Mouse (Mus musculus) hindbrain, postnatal 0 days (tissue): ENCODE results near the gene Dclre1a. TPM values are rescaled to one million over a fixed set of nuclear protein-coding genes. Genes with fewer than 3 reads are reported as not detected.

ENCODE experiments used
- ATAC-seq: fragments of 200-750 bp; cut with Nextera tagmentation; 2 replicates; pipeline ENCODE4 v1.8.0; 2017; ENCODE audit warnings: mild to moderate bottlenecking, moderate TSS enrichment, moderate library complexity
- DNase-seq: peaks from one replicate; pipeline ENCODE4 v3.0.0-alpha.2; 2015; ENCODE audit warnings: low spot score
- H3K27ac ChIP-seq: fragments of 300-500 bp; sonication (generic); 2 replicates; pipeline ENCODE4 v1.5.1; 2014; ENCODE audit warnings: mild to moderate bottlenecking
- H3K27me3 ChIP-seq: fragments of 300-500 bp; sonication (generic); 2 replicates; pipeline ENCODE4 v1.6.1; 2014; ENCODE audit warnings: low read length, mixed read lengths; ENCODE audit not compliant: insufficient read depth
- H3K36me3 ChIP-seq: fragments of 300-500 bp; sonication (generic); 2 replicates; pipeline ENCODE4 v1.6.1; 2014; ENCODE audit warnings: low read length, mixed read lengths; ENCODE audit not compliant: insufficient read depth
- H3K4me1 ChIP-seq: fragments of 300-500 bp; sonication (generic); 2 replicates; pipeline ENCODE4 v1.6.1; 2014; ENCODE audit warnings: antibody characterized with exemption, low read length, mixed read lengths; ENCODE audit not compliant: insufficient read depth
- H3K4me2 ChIP-seq: fragments of 300-500 bp; sonication (generic); 2 replicates; pipeline ENCODE4 v1.6.1; 2014; ENCODE audit warnings: low read depth, mild to moderate bottlenecking, low read length, moderate library complexity, mixed read lengths
- H3K4me3 ChIP-seq: fragments of 300-500 bp; sonication (generic); 2 replicates; pipeline ENCODE4 v1.5.1; 2014; ENCODE audit warnings: low read length
- H3K9ac ChIP-seq: fragments of 300-500 bp; sonication (generic); replicated peaks from 2 replicates; pipeline ENCODE4 v1.6.1; 2014; ENCODE audit warnings: mild to moderate bottlenecking, low read length, moderate library complexity, mixed read lengths
- H3K9me3 ChIP-seq: fragments of 300-500 bp; sonication (generic); 2 replicates; pipeline ENCODE4 v1.6.1; 2016; ENCODE audit warnings: low read length, mixed read lengths
- CTCF ChIP-seq: IDR thresholded peaks from 2 replicates; pipeline ENCODE4 v1.5.1; 2016; ENCODE audit warnings: antibody characterized with exemption, control low read depth, low read depth
- WGBS: fragments of 180-500 bp; shearing (Covaris S2); extraction: QIAGEN DNeasy Blood & Tissue Kit; methylation state at CpG from one replicate; pipeline ENCODE4 v1.1.7; 2014; 5-methylcytosine and 5-hydroxymethylcytosine counted together
- polyA plus RNA-seq: library from polyadenylated mRNA; unstranded; fragments of >200 nt; fragmentation: Nextera tagmentation; extraction: Ambion mirVana; gene quantifications from 2 replicates; pipeline ENCODE4 v1.2.1, GENCODE M21; 2015
- total RNA-seq: library from RNA; depleted of rRNA; stranded (reverse); fragments of >200 nt; gene quantifications from 2 replicates; pipeline ENCODE4 v1.2.3, GENCODE M21; 2014; rRNA removed

Gene Dclre1a
- total RNA-seq (6.0 and 6.6 TPM in 2 replicates), polyA plus RNA-seq (11.6 and 12.1 TPM in 2 replicates)

DNA sequence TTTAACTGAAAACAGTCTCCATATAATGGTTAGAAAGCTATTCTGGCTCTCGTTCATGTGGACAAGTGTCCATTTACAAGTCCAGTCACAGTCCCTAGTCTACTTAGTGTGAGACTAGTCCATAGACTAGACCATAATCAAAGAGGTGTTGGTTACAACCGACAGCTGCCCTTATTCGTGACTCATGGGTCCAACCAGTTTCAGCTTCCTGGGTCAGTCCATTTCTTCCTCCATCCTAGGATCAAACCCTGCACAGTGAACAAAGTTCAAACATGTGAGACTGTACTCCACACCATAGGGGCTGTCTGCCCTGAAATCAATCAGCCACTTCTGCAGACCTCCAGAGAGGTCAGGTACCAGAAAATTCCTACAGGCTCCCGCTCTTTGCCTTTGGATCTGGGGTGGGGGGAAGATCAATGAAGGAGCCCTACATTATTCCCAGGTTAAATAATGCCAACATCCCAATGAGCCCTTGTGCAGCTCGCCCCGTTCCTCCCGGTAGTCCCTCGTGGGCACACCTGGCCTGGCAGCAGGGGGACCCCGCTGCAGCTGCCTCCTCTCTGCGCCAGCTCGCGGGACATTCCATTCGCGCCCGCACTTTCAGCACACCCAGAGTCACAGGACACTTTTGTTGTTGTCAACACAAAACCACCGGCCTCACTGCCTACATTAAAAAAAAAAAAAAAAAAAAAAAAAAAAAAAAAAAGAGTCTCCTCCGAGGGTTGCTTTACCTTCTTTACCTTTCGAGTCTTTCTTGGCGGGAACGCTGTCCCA lies at the start of gene Dclre1a:
Gene Dclre1a, minus strand, starts transcription at position 767 of the 774 bp plus-strand sequence.
- H3K4me2 ChIP-seq: peak within 1 kb of the TSS; percentile 73
- DNase-seq: no peak
- peak within 1 kb of the TSS; percentile 84 for H3K4me3 ChIP-seq
- H3K36me3 ChIP-seq: peaks cover 11% of the 10 kb centered on the region
- peak; percentile 68 for ATAC-seq
- H3K27me3 ChIP-seq: no peaks in the 10 kb centered on the region
- H3K9ac ChIP-seq: peak within 1 kb of the TSS; percentile 98
- TF ChIP-seq CTCF: peak; percentile 46
- WGBS: 10% methylated on average over 20 of the region's 20 CpGs
- H3K4me1 ChIP-seq: peaks cover 6% of the 10 kb centered on the region
- no peaks in the 10 kb centered on the region for H3K9me3 ChIP-seq
- H3K27ac ChIP-seq: peak within 1 kb of the TSS; percentile 93

DNA sequence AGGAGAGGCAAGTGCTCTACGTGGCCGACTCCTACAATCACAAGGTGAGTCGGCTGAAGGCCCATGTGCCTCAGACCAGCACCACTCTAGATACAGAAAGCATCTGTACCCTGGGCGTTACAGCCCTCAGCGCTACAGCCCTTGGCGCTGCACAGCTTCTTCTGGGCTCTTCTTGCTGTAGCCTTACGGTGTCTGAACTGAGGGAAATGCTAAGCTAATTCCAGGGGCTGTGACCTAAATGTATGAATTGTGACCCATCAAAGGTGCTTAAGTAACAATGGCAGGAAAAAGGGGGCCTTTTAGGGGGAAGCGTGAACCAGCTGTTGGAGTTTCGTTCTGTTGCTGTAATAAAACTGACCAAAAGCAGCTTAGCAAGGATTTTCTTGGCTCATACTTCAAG lies 44.5 kb upstream of the Dclre1a start:
- peaks cover 35% of the 10 kb centered on the region for H3K36me3 ChIP-seq

DNA sequence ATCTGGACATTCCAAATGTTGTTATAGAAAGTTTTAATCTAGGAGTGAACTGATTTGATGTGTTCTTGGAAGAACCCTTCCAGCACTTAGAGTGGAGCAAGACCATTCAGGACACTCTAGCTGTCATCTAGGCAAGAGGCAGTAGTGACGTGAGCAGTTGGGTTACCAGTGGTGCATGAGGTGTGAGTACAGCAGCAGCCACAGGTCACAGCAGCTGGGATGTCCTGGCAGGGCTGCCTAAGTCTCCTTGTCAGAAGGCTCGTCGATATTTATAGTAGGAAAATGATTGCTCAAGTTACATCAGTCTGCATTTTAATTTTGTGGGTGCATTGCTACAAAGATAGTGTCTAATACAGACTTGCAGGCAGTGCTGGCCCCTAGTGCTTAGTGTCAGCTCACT lies 42.2 kb upstream of the Dclre1a start:
- TF ChIP-seq CTCF: no peak
- Histone ChIP-seq H3K4me3 (no peak overlapping the region), H3K9me3 (no peaks in the 10 kb centered on the region), H3K9ac (no peak overlapping the region), H3K4me1 (no peaks in the 10 kb centered on the region), H3K4me2 (no peak overlapping the region), H3K27ac (no peak overlapping the region), H3K27me3 (no peaks in the 10 kb centered on the region), H3K36me3 (peaks cover 26% of the 10 kb centered on the region)
- no peak for DNase-seq
- ATAC-seq: no peak
- WGBS: 91% methylated on average over 3 of the region's 3 CpGs

More for the DNA sequence above, 44.5 kb upstream of the Dclre1a start:
- no peaks in the 10 kb centered on the region for H3K4me1 ChIP-seq
- no peaks in the 10 kb centered on the region for H3K27me3 ChIP-seq
- WGBS: 91% methylated on average over 9 of the region's 9 CpGs
- H3K9ac ChIP-seq: no peak overlapping the region
- H3K27ac ChIP-seq: no peak overlapping the region
- DNase-seq: no peak
- no peak overlapping the region for H3K4me3 ChIP-seq
- no peak for ATAC-seq
- no peak for TF ChIP-seq CTCF
- H3K9me3 ChIP-seq: no peaks in the 10 kb centered on the region
- H3K4me2 ChIP-seq: no peak overlapping the region

DNA sequence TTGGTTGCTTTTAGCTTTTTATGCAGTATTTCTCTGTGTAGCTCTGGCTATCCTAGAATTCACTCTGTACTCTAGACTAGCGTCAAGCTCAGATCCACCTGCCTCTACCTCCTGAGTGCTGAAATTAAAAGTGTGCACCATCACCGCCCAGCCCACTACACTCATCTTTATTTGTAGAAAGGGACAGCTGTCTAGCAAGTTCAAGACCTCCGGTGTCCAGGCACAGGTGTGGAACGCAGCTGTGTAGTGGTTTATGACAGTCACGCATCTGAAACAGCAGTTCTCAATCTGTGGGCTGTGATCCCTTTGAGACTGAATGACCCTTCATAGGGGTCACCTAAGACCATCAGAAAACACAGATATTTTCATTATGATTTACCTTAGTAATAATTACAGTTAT lies 41.4 kb upstream of the Dclre1a start:
- no peak overlapping the region for H3K4me2 ChIP-seq
- peaks cover 19% of the 10 kb centered on the region; the same call in 1 of the 2 replicates for H3K36me3 ChIP-seq
- WGBS: 98% methylated on average over 5 of the region's 5 CpGs

DNA sequence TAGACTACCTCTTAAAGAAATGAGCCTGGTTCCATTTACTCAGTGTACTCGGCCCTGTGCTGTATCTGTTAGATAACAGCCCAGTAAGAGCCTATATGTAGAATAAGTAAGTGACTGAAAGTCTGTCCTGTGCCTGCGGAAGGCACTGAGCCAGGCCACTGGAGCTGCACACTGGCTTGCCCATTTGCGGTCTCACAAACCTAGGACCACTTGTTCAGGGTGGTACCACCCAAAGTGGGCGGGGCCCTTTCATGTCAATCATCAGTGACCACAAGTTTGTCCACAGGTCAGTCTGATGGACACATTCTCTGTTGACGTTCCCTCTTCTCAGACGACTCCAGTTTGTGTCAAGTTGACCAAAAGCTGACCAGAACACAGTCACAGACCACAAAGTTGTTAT lies 41.0 kb upstream of the Dclre1a start:
- DNase-seq: no peak
- WGBS: 92% methylated on average over 6 of the region's 6 CpGs
- H3K4me1 ChIP-seq: no peaks in the 10 kb centered on the region
- no peak for ATAC-seq
- H3K27ac ChIP-seq: no peak overlapping the region
- H3K4me3 ChIP-seq: no peak overlapping the region
- no peak overlapping the region for H3K9ac ChIP-seq
- H3K9me3 ChIP-seq: no peaks in the 10 kb centered on the region
- H3K36me3 ChIP-seq: peaks cover 19% of the 10 kb centered on the region; the same call in 1 of the 2 replicates
- no peaks in the 10 kb centered on the region for H3K27me3 ChIP-seq
- no peak for TF ChIP-seq CTCF
- H3K4me2 ChIP-seq: no peak overlapping the region

More for the DNA sequence above, 41.4 kb upstream of the Dclre1a start:
- no peak for TF ChIP-seq CTCF
- H3K4me1 ChIP-seq: no peaks in the 10 kb centered on the region
- no peaks in the 10 kb centered on the region for H3K27me3 ChIP-seq
- no peak overlapping the region for H3K9ac ChIP-seq
- H3K27ac ChIP-seq: no peak overlapping the region
- no peak for ATAC-seq
- no peak overlapping the region for H3K4me3 ChIP-seq
- no peak for DNase-seq
- no peaks in the 10 kb centered on the region for H3K9me3 ChIP-seq

DNA sequence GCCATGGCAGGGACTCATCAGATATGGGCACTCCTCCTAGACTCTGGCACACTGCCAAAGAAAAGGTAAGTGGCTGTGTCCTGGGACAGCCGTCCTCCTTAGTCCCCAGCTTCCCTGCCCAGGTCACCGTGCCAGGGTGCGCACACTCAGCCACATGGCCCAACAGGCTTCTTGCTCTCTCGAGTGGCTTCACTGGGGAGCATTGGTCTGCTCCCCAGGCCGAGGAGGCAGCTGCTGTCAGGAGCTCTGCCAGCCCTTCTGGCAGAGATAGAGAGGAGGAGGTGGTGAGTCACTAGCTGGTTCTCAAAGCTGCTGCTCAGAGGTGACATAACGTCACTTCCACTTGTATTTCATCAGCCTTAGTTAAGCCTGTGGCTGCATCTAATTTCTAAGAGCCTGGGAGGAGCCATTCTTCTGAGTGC lies 40.2 kb upstream of the Dclre1a start:
- H3K4me1 ChIP-seq: no peaks in the 10 kb centered on the region
- no peak overlapping the region for H3K9ac ChIP-seq
- WGBS: 57% methylated on average over 6 of the region's 6 CpGs
- H3K4me3 ChIP-seq: no peak overlapping the region
- H3K27me3 ChIP-seq: no peaks in the 10 kb centered on the region
- peak; percentile 70; the same call in 1 of the 2 replicates for ATAC-seq
- peak; percentile 48 for DNase-seq
- no peaks in the 10 kb centered on the region for H3K9me3 ChIP-seq
- H3K36me3 ChIP-seq: peaks cover 19% of the 10 kb centered on the region; the same call in 1 of the 2 replicates
- H3K4me2 ChIP-seq: no peak overlapping the region
- no peak overlapping the region for H3K27ac ChIP-seq
- TF ChIP-seq CTCF: no peak

DNA sequence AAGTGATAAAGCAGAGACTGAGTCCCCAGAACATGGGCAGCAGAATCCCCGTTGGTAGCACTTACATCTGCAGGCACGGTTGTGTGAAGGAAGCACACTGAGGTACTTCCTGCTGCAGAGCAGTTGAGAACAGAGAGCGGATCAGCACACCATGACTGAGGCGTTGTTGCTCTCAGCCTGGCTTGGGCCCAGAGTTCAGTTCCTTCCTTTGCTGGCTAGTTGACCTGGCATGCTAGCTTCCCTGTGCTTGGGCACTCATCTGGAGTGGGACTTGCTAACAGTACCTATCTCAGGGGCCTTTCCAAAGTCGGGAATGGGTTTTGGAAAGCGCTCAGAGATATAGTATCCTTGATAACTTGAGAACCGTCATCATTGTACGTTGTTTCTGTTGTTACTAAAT lies 38.3 kb upstream of the Dclre1a start:
- H3K36me3 ChIP-seq: peaks cover 9% of the 10 kb centered on the region; the same call in 1 of the 2 replicates
- H3K4me2 ChIP-seq: no peak overlapping the region
- H3K4me3 ChIP-seq: no peak overlapping the region
- ATAC-seq: no peak
- no peak overlapping the region for H3K9ac ChIP-seq
- no peak for DNase-seq
- no peaks in the 10 kb centered on the region for H3K27me3 ChIP-seq
- WGBS: 88% methylated on average over 8 of the region's 8 CpGs
- H3K4me1 ChIP-seq: no peaks in the 10 kb centered on the region
- TF ChIP-seq CTCF: no peak
- no peaks in the 10 kb centered on the region for H3K9me3 ChIP-seq
- no peak overlapping the region for H3K27ac ChIP-seq
